Mouse (Mus musculus): ENCODE measurements around the gene Rita1. TPM values are rescaled to one million over a fixed set of nuclear protein-coding genes. Genes with fewer than 3 reads are reported as not detected.

The Rita1 gene
- polyA plus RNA-seq, 1 experiment from 2014 or later, result 13.5 TPM

DNA sequence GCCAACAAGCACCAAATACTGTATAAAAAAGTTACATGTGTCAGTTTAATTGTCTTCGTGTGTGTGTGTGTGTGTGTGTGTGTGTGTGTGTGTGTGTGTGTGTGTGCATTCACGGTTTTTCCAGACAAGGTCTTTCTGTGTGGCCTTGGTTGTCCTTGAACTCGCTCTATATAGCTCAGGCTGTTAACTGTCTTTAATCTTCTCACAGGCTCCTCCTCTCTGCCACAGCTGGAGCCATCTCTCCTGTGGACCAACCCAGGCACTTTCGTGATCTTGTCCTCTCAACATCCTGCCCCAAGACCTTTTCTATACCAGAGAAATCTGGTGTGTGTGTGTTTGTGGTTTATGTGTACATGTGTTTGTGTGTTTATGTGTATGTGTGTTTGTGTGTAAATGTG, 48.5 kb downstream of the Rita1 start:
- H3K27me3 ChIP-seq (ENCODE audit: control insufficient read depth, insufficient read depth, low read length), result no peaks in the 10 kb centered on the region
- H3K36me3 ChIP-seq (ENCODE audit: control insufficient read depth, insufficient read depth, low read length), result no peaks in the 10 kb centered on the region
- 54% methylated on average over 4 of the region's 4 CpGs for WGBS
- no peak overlapping the region for H3K4me2 ChIP-seq (ENCODE audit: low read depth, severe bottlenecking)
- no peak overlapping the region for H3K4me3 ChIP-seq (ENCODE audit: low read depth, low read length)
- H3K9ac ChIP-seq (ENCODE audit: low read length), result no peak overlapping the region
- peak overlapping the region; percentile 79; the same call in 1 of the 2 replicates for H3K27ac ChIP-seq (replicated peaks; ENCODE audit: low read depth, low read length)
- H3K4me1 ChIP-seq (ENCODE audit: control insufficient read depth, insufficient read depth, low read length), result peaks cover 63% of the 10 kb centered on the region
- ATAC-seq (ENCODE audit: insufficient number of reproducible peaks, low FRiP score, low TSS enrichment, low read depth), result no peak
- H3K9me3 ChIP-seq (ENCODE audit: control insufficient read depth, low read length), result no peaks in the 10 kb centered on the region
- no peak for DNase-seq (ENCODE audit: low spot score)

DNA sequence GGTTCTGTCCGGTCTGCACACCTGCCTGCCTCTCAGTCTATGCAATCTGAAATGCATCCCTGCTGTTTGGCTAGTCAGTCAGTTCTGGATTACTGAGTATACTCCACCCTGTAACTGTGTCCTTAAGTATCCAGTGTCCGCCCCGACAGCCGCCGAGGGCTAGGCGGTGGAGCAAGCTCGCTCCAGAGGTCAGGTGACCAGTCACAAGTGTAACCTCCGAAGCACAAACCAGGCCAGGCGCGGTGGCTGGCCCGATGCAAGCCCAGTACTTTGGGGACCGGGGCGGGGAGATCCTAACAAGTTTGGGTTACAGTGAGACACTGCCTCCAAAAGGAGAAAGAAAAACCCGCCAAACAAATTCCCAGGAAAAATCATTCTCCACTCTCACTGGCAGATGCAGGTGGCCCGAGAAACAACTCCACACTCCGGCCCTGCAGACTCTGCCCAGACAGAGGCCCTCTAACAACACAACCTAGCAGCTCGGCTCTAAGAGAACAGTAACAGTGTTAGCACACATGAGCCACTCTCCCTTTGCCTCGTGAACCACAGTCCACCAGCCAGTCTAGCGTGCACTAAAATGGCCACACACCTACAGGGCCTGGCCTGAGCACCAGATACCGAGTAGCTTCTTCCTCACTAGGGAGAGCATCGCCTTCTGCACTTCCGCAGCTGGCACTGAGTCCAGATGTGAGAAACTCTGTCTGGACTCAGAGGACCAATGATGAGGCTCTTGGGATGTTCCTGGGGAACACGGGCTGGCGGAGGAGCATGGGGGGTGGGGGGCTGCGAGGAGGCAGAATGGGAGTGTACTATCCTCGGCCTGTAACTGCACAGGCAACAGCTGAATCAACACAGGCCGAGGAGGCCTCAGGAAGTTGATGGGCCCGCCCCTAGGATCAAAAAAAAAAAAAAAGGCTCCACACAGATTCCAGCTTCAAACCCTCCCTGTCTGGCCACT, 49.2 kb downstream of the Rita1 start:
- H3K36me3 ChIP-seq (ENCODE audit: control insufficient read depth, insufficient read depth, low read length), result no peaks in the 10 kb centered on the region
- H3K9ac ChIP-seq (ENCODE audit: low read length), result no peak overlapping the region
- H3K4me1 ChIP-seq (ENCODE audit: control insufficient read depth, insufficient read depth, low read length), result peaks cover 56% of the 10 kb centered on the region
- no peak for ATAC-seq (ENCODE audit: insufficient number of reproducible peaks, low FRiP score, low TSS enrichment, low read depth)
- DNase-seq (ENCODE audit: low spot score), result peak; percentile 45
- no peak overlapping the region for H3K4me3 ChIP-seq (ENCODE audit: low read depth, low read length)
- WGBS, result 58% methylated on average over 28 of the region's 28 CpGs
- H3K27ac ChIP-seq (replicated peaks; ENCODE audit: low read depth, low read length), result peak overlapping the region; percentile 79
- no peak overlapping the region for H3K4me2 ChIP-seq (ENCODE audit: low read depth, severe bottlenecking)
- H3K27me3 ChIP-seq (ENCODE audit: control insufficient read depth, insufficient read depth, low read length), result no peaks in the 10 kb centered on the region
- H3K9me3 ChIP-seq (ENCODE audit: control insufficient read depth, low read length), result no peaks in the 10 kb centered on the region

DNA sequence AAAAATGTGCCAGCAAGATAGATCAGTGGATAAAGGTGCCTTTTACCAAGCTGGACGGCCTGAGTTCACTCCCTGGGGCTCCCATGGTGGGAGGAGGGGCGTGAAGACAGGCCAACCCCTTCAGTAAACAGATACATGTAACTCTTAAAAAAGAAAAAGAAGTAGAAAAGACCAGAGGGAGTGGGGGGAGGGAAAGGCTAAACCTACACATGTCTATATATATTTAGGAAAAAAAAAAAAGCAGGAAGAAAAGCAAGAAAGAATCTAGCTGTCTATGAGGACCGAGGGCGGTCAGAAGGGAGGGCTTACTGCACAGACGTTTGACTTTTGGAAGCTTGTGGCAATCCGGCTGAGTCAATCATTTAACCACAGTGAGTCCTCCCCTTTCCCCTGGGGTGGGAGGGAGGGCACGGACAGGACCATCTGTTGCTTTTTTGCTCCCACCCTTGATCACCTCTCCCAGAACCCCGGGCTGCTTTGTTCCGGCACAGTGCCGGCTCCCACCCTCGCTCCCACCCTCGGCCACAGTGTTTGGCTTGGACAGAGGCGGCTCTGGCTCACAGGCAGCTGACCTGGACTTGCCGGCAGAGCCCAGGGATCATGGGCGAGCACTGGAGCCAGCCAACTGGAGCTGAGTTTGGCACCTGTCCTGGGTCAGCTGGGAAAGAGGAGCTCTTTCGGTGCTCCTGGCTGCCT, 51.6 kb downstream of the Rita1 start:
- H3K4me3 ChIP-seq (ENCODE audit: low read depth, low read length), result no peak overlapping the region
- peak; percentile 58 for DNase-seq (ENCODE audit: low spot score)
- H3K4me2 ChIP-seq (ENCODE audit: low read depth, severe bottlenecking), result no peak overlapping the region
- no peaks in the 10 kb centered on the region for H3K9me3 ChIP-seq (ENCODE audit: control insufficient read depth, low read length)
- H3K9ac ChIP-seq (ENCODE audit: low read length), result no peak overlapping the region
- peaks cover 32% of the 10 kb centered on the region for H3K4me1 ChIP-seq (ENCODE audit: control insufficient read depth, insufficient read depth, low read length)
- H3K27ac ChIP-seq (replicated peaks; ENCODE audit: low read depth, low read length), result no peak overlapping the region
- WGBS, result 16% methylated on average over 16 of the region's 16 CpGs
- H3K27me3 ChIP-seq (ENCODE audit: control insufficient read depth, insufficient read depth, low read length), result no peaks in the 10 kb centered on the region
- no peak for ATAC-seq (ENCODE audit: insufficient number of reproducible peaks, low FRiP score, low TSS enrichment, low read depth)
- peaks cover 12% of the 10 kb centered on the region for H3K36me3 ChIP-seq (ENCODE audit: control insufficient read depth, insufficient read depth, low read length)

DNA sequence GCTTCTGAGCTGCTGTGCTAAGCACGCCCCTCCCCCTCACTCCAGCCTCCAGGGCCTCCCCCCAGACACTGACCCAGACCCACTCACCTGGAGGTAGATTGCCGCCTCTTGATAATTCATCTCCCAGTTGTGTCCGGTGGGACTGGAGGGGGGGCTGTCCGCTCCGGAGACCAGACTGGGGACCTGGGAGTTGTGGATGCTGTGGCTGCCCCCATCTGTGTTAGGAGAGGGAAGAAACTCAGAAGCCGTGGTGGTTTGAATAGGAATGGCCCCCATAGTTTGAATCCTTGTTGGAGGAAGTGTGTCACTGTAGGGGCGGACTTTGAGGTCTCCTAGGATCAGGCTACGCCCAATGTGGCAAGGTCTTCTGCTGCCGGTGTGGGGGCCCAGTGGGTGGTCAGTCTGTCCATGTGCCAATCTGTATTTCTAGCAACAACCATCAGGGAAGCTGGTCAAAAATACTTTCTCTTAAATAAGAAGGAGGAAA, 52.2 kb downstream of the Rita1 start:
- H3K4me3 ChIP-seq (ENCODE audit: low read depth, low read length), result no peak overlapping the region
- H3K27me3 ChIP-seq (ENCODE audit: control insufficient read depth, insufficient read depth, low read length), result no peaks in the 10 kb centered on the region
- H3K9ac ChIP-seq (ENCODE audit: low read length), result no peak overlapping the region
- H3K4me1 ChIP-seq (ENCODE audit: control insufficient read depth, insufficient read depth, low read length), result peaks cover 26% of the 10 kb centered on the region
- ATAC-seq (ENCODE audit: insufficient number of reproducible peaks, low FRiP score, low TSS enrichment, low read depth), result no peak; the same call in 1 of the 2 replicates
- H3K4me2 ChIP-seq (ENCODE audit: low read depth, severe bottlenecking), result no peak overlapping the region
- H3K27ac ChIP-seq (replicated peaks; ENCODE audit: low read depth, low read length), result no peak overlapping the region
- no peak for DNase-seq (ENCODE audit: low spot score)
- WGBS, result 65% methylated on average over 8 of the region's 9 CpGs
- H3K36me3 ChIP-seq (ENCODE audit: control insufficient read depth, insufficient read depth, low read length), result peaks cover 15% of the 10 kb centered on the region
- no peaks in the 10 kb centered on the region for H3K9me3 ChIP-seq (ENCODE audit: control insufficient read depth, low read length)

DNA sequence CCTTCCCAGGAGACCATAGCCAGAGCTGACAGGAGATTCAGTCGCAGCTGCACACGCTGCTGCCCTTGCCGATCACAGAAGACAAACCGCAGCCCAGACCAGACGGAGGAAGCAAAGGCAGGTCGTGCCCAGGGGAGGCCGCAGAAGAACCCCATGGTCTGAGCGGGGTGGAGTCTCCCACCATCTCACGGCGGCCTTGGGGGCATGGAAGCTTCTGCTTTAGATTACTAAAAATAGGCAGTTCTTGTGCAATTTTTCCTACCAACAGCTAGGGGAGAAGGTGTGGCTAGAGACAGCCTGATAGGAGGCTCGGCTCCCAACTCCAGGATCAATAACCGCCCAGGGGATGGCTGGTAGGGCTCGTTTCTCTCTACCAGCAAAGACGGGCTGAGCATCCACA, 53.6 kb downstream of the Rita1 start:
- no peak for DNase-seq (ENCODE audit: low spot score)
- H3K27ac ChIP-seq (replicated peaks; ENCODE audit: low read depth, low read length), result no peak overlapping the region
- no peak overlapping the region for H3K4me2 ChIP-seq (ENCODE audit: low read depth, severe bottlenecking)
- ATAC-seq (ENCODE audit: insufficient number of reproducible peaks, low FRiP score, low TSS enrichment, low read depth), result no peak
- no peaks in the 10 kb centered on the region for H3K9me3 ChIP-seq (ENCODE audit: control insufficient read depth, low read length)
- H3K36me3 ChIP-seq (ENCODE audit: control insufficient read depth, insufficient read depth, low read length), result peaks cover 19% of the 10 kb centered on the region
- H3K27me3 ChIP-seq (ENCODE audit: control insufficient read depth, insufficient read depth, low read length), result no peaks in the 10 kb centered on the region
- 71% methylated on average over 14 of the region's 14 CpGs for WGBS
- no peak overlapping the region for H3K9ac ChIP-seq (ENCODE audit: low read length)
- peaks cover 17% of the 10 kb centered on the region for H3K4me1 ChIP-seq (ENCODE audit: control insufficient read depth, insufficient read depth, low read length)
- no peak overlapping the region for H3K4me3 ChIP-seq (ENCODE audit: low read depth, low read length)

- ATAC-seq (ENCODE audit: insufficient number of reproducible peaks, low FRiP score, low TSS enrichment, low read depth), result no peak
- Histone ChIP-seq H3K9me3 (ENCODE audit: control insufficient read depth, low read length) (no peaks in the 10 kb centered on the region), H3K27me3 (ENCODE audit: control insufficient read depth, insufficient read depth, low read length) (no peaks in the 10 kb centered on the region), H3K36me3 (ENCODE audit: control insufficient read depth, insufficient read depth, low read length) (peaks cover 19% of the 10 kb centered on the region), H3K9ac (ENCODE audit: low read length) (no peak overlapping the region), H3K4me1 (ENCODE audit: control insufficient read depth, insufficient read depth, low read length) (peaks cover 13% of the 10 kb centered on the region), H3K4me2 (ENCODE audit: low read depth, severe bottlenecking) (no peak overlapping the region), H3K27ac (replicated peaks; ENCODE audit: low read depth, low read length) (no peak overlapping the region), H3K4me3 (ENCODE audit: low read depth, low read length) (no peak overlapping the region)
- WGBS, result 77% methylated on average over 8 of the region's 8 CpGs
- no peak for DNase-seq (ENCODE audit: low spot score)
Observed at GRCm38 (mm10) chr5:120558041-120558440, 54.3 kb downstream of the Rita1 start.

DNA sequence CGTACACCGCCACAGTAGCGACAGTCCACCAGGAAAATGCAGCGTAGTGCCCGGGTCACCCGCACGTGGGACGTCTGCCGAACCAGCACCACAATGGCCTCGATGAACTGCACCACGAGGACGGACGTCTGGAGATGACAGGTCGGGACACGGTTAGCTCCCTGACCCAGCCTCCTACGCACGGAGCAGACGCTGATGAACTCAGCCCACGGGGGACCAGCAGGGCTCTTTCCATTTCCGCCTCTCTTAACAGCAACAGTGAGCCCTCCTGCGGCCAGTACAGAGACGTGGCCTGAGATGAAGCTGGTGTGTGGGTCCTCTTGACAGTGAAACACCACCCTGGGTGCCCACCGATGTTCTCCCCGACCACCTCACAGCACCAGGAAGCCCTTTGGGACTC, 56.5 kb downstream of the Rita1 start:
- DNase-seq (ENCODE audit: low spot score) (no peak), ATAC-seq (ENCODE audit: insufficient number of reproducible peaks, low FRiP score, low TSS enrichment, low read depth) (no peak)
- WGBS, result 95% methylated on average over 24 of the region's 24 CpGs
- H3K4me3 ChIP-seq (ENCODE audit: low read depth, low read length), result no peak overlapping the region
- H3K4me2 ChIP-seq (ENCODE audit: low read depth, severe bottlenecking), result no peak overlapping the region
- H3K9me3 ChIP-seq (ENCODE audit: control insufficient read depth, low read length), result no peaks in the 10 kb centered on the region
- H3K4me1 ChIP-seq (ENCODE audit: control insufficient read depth, insufficient read depth, low read length), result peaks cover 11% of the 10 kb centered on the region
- H3K36me3 ChIP-seq (ENCODE audit: control insufficient read depth, insufficient read depth, low read length), result peaks cover 19% of the 10 kb centered on the region
- H3K9ac ChIP-seq (ENCODE audit: low read length), result no peak overlapping the region
- no peak overlapping the region for H3K27ac ChIP-seq (replicated peaks; ENCODE audit: low read depth, low read length)
- no peaks in the 10 kb centered on the region for H3K27me3 ChIP-seq (ENCODE audit: control insufficient read depth, insufficient read depth, low read length)

GRCm38 (mm10) chr5:120550673-120551072, 61.7 kb downstream of the Rita1 start:
- Histone ChIP-seq H3K4me2 (ENCODE audit: low read depth, severe bottlenecking) (no peak overlapping the region), H3K36me3 (ENCODE audit: control insufficient read depth, insufficient read depth, low read length) (peaks cover 7% of the 10 kb centered on the region)

More at GRCm38 (mm10) chr5:120550673-120551072, 61.7 kb downstream of the Rita1 start:
- no peak for ATAC-seq (ENCODE audit: insufficient number of reproducible peaks, low FRiP score, low TSS enrichment, low read depth)
- WGBS, result 97% methylated on average over 4 of the region's 5 CpGs
- no peak overlapping the region for H3K9ac ChIP-seq (ENCODE audit: low read length)
- no peaks in the 10 kb centered on the region for H3K27me3 ChIP-seq (ENCODE audit: control insufficient read depth, insufficient read depth, low read length)
- H3K4me1 ChIP-seq (ENCODE audit: control insufficient read depth, insufficient read depth, low read length), result no peaks in the 10 kb centered on the region
- no peaks in the 10 kb centered on the region for H3K9me3 ChIP-seq (ENCODE audit: control insufficient read depth, low read length)
- no peak for DNase-seq (ENCODE audit: low spot score)
- H3K4me3 ChIP-seq (ENCODE audit: low read depth, low read length), result no peak overlapping the region
- no peak overlapping the region for H3K27ac ChIP-seq (replicated peaks; ENCODE audit: low read depth, low read length)
